Mouse (Mus musculus): ENCODE measurements at regions not wholly inside any gene's neighbourhood (a gene's known extent, or its start where the extent isn't known, plus 50 kb on each side); places are given as distances from the start of the nearest gene placed in this dataset.

DNA sequence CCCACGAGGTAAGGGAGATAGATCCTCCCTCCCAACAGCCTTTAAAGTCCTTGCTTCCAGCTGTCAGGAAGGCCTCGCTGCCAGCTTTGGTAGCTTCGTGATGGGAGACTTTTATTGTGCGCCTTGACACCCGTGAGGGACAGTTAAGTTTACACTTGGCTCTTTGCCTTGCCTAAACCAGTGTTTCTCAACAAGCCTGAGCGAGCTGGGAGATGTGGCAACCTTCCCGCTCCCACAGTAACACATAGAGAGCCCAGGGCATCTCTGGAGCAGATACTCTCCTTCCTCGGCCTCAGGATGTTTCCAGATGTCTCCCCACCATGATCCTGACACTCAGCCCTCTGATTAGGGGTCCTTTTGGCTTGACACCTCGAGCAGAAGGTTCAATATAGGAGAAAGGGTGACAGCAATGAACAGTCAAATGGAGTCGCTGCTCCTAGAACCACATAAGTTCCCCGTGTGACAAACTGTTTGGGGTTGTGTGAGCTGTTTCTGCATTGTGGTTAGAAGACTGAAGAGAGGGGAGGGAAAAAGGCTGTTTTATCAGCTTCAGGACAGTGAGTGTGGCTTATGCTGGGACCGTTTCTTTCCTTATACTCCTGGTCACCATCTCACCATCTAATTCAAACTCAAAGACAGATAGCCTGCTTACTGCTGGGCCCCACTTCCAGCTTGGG is 129.1 kb upstream of the Rnaseh2b start:
- TF ChIP-seq CTCF (conservative IDR thresholded peaks at IDR 0.05; ENCODE audit: low read length) (no peak), POU5F1 (IDR thresholded peaks at IDR 0.05; ENCODE audit: borderline replicate concordance, low read length) (no peak), NANOG (IDR thresholded peaks at IDR 0.05; ENCODE audit: borderline replicate concordance, low read length) (no peak)
